Mouse (Mus musculus) kidney, postnatal 14 days (tissue): ENCODE measurements around the gene Vmn2r94.

Experiments
- DNase-seq: peaks from one replicate; pipeline ENCODE4 v3.0.0; 2022; ENCODE audit warnings: mixed read lengths

Vmn2r94 gene

DNA sequence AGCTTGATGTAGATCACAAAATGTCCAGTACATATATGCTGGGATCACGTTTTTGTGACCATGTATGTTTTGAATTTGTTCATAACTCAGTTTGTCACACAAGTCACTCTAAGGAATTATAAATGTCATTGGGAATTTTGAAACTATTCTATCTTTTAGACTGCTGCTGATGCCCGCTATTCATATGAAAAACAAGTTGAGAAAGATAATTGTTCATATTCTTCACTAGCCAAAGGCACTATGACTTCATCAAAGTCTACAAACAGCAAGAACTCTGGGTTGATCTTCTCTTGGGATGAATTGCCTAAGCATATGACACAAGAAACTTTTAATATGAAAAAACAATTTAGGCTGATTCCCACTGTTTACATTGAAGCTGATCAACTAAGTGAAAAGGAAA lies at the start of gene Vmn2r94:
Vmn2r94 (minus strand) TSS at position 101 of the 400 bp plus-strand sequence.
- no peak for DNase-seq

DNA sequence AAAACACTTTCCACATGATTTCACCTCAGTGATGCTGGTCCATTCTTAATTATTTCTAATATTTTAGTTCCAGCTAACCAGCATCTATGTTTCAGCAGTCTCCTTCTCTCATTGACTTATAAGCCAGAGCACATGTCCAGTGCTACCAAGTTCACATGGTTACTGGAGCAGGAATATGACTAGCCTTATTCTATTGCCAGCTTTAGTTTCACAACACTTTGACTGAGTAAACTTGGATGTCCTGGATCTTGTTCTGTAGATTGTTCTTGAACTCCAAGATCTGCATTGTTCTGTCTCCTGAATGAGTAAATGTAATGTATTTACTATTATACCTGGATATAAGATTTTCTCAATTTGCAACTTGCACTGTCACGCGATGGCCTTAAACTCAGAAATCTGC lies 45.5 kb upstream of the Vmn2r94 start:
- DNase-seq: no peak

DNA sequence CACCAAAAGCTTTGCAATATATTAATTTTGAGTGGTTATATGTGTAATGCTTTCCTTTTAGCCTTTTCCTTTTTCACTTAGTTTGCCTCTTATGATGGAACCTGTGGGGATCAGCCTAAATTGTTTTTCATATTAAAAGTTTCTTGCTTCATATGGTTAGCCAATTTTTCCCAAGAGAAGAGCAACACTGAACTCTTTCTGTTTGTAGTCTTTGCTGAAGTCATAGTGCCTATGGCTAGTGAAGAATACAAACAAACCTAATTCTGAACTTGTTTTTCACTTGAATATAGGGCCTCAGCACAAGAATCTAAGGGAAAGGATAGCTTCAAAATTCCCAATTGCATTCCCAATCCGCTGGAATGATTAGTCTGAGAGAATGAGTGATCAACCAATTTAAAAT lies 20.2 kb upstream of the Vmn2r94 start, which contains the start of gene Vmn2r93:
Vmn2r93 (plus strand) TSS at position 301 of the 400 bp plus-strand sequence.
- no peak for DNase-seq

DNA sequence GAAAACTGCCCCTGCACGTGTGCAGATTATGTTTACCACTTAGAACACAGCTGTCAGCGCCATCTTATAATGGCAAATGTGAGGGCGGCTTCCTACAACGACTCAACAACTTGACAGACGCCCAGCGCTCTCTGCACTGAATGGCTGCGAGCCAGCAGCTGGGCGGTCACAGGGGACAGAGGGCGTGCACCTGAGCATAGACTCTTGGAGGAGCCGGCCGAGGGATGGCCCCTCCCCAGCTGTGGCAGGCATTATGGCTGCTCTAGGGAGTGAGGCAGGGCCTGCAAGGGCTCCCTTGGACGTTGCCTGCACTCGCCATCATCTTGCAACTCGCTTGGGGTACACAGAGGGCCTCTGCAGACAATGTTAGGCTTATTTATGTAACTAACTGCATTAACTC lies 40.6 kb downstream of the Vmn2r94 start:
- DNase-seq: no peak

DNA sequence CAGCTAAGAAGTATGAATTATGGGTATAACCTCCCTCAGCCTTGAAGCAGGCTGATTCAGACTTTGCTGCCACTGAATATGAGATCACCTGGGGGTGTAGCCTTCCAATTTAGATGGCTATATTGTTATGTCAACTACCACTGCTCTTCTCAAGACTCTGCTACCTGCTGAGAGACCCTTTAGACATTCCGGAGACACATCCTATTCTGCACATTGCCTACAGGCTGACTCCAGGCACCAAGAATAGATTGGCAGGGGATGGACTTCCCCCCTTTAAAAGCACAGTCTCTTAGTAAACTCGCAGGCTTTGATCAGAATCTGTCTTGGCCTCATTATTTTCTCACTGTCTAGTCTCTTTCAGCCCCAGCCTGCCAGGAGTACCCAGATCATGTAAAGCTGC lies 45.6 kb downstream of the Vmn2r94 start:
- no peak for DNase-seq

DNA sequence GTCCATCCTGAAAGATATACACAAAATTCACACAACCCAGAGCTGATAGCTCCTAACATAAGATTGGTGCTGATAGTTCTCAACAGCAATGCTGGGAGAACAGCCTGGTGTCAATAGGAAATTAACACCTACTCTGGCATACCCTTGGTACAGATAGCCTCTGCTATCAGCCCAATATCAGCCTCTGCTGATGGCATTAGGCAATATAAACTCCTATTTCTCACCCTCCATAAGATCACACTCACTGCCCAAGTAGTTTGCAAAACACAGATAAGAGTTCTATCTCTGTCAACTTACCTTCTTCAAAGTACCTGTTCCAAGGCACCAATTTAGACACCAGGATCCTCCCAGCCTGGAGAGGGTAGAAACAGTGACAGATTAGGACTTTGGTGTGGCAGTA lies 56.3 kb downstream of the Vmn2r94 start:
- no peak for DNase-seq
